Mouse (Mus musculus): ENCODE data around the gene Ube2g2. TPM values are rescaled to one million over a fixed set of nuclear protein-coding genes. Genes with fewer than 3 reads are reported as not detected.

Gene Ube2g2
- total RNA-seq (2021): 10 to 100 TPM; 45.1 to 47.6 TPM

DNA sequence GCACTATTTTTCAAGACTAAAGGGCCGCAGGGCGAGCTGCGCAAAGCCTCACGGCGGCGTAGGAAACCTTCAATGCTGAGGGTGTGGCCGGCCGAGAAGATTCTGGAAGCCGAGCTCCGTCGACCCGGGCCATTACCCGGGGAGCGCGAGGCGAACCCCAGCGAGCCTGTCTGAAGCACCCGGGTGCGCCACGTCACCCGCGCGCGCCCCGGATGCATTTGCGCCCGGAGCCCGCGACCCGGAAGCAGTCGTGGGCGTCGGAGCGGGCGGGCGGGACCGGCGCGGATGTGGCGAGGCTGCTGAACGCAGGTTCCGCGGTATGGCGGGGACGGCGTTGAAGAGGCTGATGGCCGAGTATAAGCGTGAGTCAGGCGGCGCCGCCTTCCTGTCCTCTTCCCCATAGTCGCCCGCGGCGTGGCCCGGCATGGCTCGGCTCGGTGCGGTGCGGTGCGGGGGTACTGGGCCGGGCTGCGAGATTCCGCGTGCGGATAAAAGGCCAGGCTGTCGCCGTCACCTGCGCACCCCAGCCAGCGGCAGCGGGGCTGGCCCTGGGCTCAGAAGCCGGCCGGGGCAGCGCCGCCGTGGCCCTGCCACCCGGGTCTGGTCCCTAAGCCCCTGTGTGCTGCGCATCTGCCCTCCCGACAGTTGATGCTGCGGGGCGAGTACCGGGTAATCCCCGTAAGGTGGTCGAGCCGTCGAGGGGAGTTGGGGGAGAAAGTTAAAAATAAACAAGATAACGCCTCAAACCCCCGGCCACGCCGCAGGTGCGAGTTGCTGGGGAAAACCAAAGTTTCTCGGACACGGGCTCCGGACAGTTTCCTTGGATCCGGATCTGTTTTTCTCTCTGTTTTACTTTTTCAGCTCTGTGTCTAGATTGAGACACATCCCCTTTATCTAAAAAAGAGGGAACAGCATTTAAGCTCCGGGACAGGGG is at the start of gene Ube2g2:
Ube2g2 (plus strand) TSS at position 221 of the 934 bp plus-strand sequence.
- intact Hi-C loops (cut with DNase I): no loop called here
- peak; percentile 93 for DNase-seq

- no peak for DNase-seq
- intact Hi-C loops (cut with DNase I): no loop called here
Observed at GRCm38 (mm10) chr10:77573162-77573561, 48.9 kb upstream of the Ube2g2 start.

GRCm38 (mm10) chr10:77580027-77580920 is 41.8 kb upstream of the Ube2g2 start:
- intact Hi-C loops (cut with DNase I): no loop called here

DNA sequence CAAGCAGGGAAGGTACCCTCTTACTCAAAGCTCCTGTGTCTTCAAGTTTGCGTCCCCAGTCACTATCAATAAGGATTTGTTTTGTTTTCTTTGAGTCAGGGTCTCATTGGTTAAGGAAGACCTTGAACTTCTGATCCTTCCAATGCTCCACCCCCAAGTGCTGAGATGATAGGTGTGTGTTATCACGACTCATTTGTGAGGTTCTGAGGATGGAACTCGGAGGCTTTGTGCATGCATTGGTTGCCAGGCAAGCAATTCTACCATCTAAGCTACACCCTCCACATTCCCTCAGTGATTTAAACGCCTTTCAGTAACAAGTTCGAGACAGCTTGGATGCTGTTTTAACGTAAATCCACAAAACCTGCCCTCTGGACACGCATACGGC is 41.1 kb upstream of the Ube2g2 start:
- intact Hi-C loops (cut with DNase I): no loop called here
- no peak for DNase-seq

More at GRCm38 (mm10) chr10:77580027-77580920, 41.8 kb upstream of the Ube2g2 start:
- DNase-seq: no peak

GRCm38 (mm10) chr10:77581408-77582284 is 40.4 kb upstream of the Ube2g2 start, which contains the start of gene Pttg1ip:
Gene Pttg1ip (plus strand): TSS chr10:77581720.
- intact Hi-C loops (cut with DNase I): no loop called here
- peak; percentile 98 for DNase-seq

DNA sequence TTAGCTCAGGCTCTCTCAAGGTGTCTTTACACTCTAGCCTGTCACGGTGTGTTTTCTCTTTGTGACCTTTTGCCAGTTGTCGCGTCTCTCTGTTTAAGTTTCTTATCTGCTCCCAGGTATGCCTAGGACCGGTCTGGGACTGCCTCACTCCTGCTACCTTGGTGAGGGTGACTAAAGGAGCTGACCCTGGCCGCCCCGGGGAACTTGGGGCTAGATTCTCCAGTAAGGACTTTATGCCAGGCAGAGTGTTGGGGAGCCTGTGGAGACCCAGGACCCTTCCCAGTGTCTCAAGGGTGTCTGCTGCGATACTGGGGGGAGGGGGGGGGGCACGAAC is 39.8 kb upstream of the Ube2g2 start:
- intact Hi-C loops (cut with DNase I): no loop called here
- no peak for DNase-seq

GRCm38 (mm10) chr10:77583795-77584422 is 38.2 kb upstream of the Ube2g2 start:
- DNase-seq: no peak
- intact Hi-C loops (cut with DNase I): no loop called here

GRCm38 (mm10) chr10:77586637-77587036 is 35.4 kb upstream of the Ube2g2 start:
- intact Hi-C loops (cut with DNase I): no loop called here

GRCm38 (mm10) chr10:77587091-77587775 is 34.8 kb upstream of the Ube2g2 start:
- DNase-seq: no peak
- intact Hi-C loops (cut with DNase I): no loop called here

More at GRCm38 (mm10) chr10:77586637-77587036, 35.4 kb upstream of the Ube2g2 start:
- no peak for DNase-seq

- intact Hi-C loops (cut with DNase I): no loop called here
- no peak for DNase-seq
Observed at GRCm38 (mm10) chr10:77588036-77588435, 34.0 kb upstream of the Ube2g2 start.

- no peak for DNase-seq
- intact Hi-C loops (cut with DNase I): no loop called here
Observed at GRCm38 (mm10) chr10:77589117-77589516, 33.0 kb upstream of the Ube2g2 start.

GRCm38 (mm10) chr10:77589749-77590148 is 32.3 kb upstream of the Ube2g2 start:
- peak; percentile 33 for DNase-seq
- intact Hi-C loops (cut with DNase I): no loop called here

DNA sequence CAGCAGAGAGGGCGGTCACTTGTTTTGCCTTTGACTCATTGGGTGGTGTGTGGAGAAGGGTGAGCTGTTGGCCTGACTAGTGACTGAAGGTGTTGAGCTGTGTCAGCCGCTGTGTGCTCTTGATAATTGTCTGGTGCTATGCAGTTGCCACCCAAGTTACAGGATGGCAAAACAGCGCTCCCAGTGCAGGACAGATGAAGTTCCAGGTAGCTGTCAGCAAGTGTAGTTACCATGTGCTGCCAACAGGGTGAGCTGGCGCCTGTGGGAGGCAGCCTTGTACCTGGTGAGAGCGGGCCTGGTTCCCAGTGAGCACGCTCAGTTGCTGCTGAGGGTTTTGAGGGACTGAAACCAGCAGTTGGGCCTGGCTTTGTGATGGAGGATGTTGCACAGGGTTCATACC is 31.3 kb upstream of the Ube2g2 start:
- peak; percentile 36 for DNase-seq
- intact Hi-C loops (cut with DNase I): no loop called here

GRCm38 (mm10) chr10:77591546-77591945 is 30.5 kb upstream of the Ube2g2 start:
- intact Hi-C loops (cut with DNase I): no loop called here
- DNase-seq: no peak

DNA sequence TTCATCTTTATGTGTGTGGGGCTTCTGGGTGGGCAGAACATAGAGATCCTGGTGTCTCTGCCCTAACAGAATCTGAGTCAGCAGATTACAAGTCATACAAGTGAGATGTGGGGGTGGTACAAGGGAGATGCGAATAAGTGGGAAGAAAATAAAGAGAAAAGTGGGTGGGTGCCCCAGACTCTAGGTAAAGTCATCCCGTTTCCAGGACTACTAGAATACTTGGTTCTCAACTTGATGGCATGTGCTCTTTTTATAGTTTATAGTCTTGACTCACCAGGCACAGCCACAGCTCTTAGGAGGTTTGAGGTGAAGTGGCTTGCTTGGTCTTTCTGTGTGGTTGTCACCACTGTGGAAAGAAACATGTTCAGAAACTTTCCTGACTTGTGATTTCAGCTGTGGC is 26.0 kb upstream of the Ube2g2 start:
- intact Hi-C loops (cut with DNase I): no loop called here
- no peak for DNase-seq

DNA sequence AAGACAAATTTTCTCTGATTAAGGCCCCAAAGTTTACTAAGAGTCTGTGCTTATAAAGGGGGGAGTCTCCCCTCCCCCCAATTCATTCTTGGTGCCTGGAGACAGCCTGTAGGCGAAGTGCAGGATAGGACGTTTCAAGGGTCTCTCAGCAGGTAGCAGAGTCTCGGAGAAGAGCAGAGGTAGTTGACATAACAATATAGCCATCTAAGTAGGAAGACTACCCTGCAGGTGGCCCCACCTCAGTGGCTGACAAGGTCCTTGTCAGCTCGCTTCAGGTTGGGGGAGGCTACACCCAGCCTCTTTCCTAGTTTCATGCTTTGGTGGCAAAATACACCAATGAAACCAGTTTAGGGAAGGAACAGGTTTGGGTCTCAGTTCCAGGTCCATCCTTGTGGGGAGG is 19.1 kb upstream of the Ube2g2 start:
- DNase-seq: no peak
- intact Hi-C loops (cut with DNase I): no loop called here

GRCm38 (mm10) chr10:77604111-77604510 is 18.0 kb upstream of the Ube2g2 start:
- no peak for DNase-seq
- intact Hi-C loops (cut with DNase I): no loop called here

GRCm38 (mm10) chr10:77604958-77605357 is 17.1 kb upstream of the Ube2g2 start:
- no peak for DNase-seq
- intact Hi-C loops (cut with DNase I): no loop called here

DNA sequence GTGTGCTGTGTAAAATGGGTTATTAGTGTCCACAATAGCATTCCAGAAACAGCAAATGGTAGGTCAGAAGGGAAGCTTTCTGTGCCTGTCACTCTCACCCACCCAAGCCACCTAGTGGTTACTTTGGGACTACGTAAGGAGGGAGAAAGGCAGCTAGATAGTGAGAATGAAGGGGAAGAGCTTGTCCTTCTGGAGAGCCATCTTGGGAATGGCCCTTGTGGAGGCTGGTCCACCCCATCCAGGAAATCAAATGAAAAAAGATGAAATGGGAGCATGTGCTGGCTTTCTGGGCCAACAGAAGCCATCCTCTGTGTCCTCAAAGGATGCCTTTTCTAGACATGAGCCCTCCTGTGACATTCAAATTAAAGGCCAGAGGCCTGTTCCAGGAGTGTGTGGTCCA is 16.7 kb upstream of the Ube2g2 start:
- intact Hi-C loops (cut with DNase I): no loop called here
- DNase-seq: no peak

Measured in left cerebral cortex, postnatal 4 days (tissue).